Mouse (Mus musculus): ENCODE data around the gene Hmgcs2.

DNA sequence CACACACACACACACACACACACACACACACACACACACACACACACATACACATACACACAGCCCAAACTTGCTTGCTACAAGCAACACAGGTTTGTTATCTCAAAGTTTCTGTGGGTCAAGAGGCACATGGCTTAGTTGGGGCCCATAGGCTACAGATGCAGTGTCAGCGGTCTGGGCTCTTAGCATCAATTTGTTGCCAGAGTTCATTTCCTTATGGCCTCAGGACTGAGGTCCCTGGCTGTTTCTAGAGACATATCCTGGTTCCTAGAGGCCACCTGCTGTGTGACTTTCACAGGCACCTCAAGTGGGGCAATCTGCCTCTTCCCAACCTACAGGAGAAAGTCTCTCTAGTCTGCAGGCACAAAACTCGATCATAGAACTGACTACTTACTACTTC, 30.9 kb upstream of the Hmgcs2 start:
- no peak for TF ChIP-seq CTCF (IDR thresholded peaks at IDR 0.05)
- no peak for TF ChIP-seq POLR2A (IDR thresholded peaks at IDR 0.05; ENCODE audit: insufficient read depth, low read depth, low read length)
- no peak for TF ChIP-seq EP300 (IDR thresholded peaks at IDR 0.05; ENCODE audit: insufficient read depth, low read depth, low read length)
